Mouse (Mus musculus) hindbrain, embryonic 14.5 days (tissue): ENCODE measurements around the gene Rasd2. TPM values are rescaled to one million over a fixed set of nuclear protein-coding genes. Genes with fewer than 3 reads are reported as not detected.
A peak's percentile ranks its signal among the peaks of the same experiment; 100 is the strongest.

Experiments used
- ATAC-seq: fragments of 200-750 bp; cut with Nextera tagmentation; 2 replicates; pipeline ENCODE4 v1.8.0; 2017; ENCODE audit warnings: moderate number of reproducible peaks, mild to moderate bottlenecking, moderate TSS enrichment, moderate library complexity; ENCODE audit not compliant: low FRiP score
- DNase-seq: peaks from one replicate; pipeline ENCODE4 v3.0.0-alpha.2; 2015; ENCODE audit warnings: low spot score
- H3K27ac ChIP-seq: fragments of 300-500 bp; sonication (generic); 2 replicates; pipeline ENCODE4 v1.5.1; 2014; ENCODE audit warnings: mild to moderate bottlenecking, moderate library complexity
- H3K27me3 ChIP-seq: fragments of 300-500 bp; sonication (generic); 2 replicates; pipeline ENCODE4 v1.6.1; 2014; ENCODE audit warnings: mild to moderate bottlenecking, low read length, mixed read lengths; ENCODE audit not compliant: control insufficient read depth, insufficient read depth
- H3K36me3 ChIP-seq: fragments of 300-500 bp; sonication (generic); replicated peaks from 2 replicates; pipeline ENCODE4 v1.6.1; 2014; ENCODE audit not compliant: control insufficient read depth, insufficient read depth
- H3K4me1 ChIP-seq: fragments of 300-500 bp; sonication (generic); replicated peaks from 2 replicates; pipeline ENCODE4 v1.6.1; 2014; ENCODE audit warnings: antibody characterized with exemption, low read length, mixed read lengths; ENCODE audit not compliant: control insufficient read depth, insufficient read depth
- H3K4me2 ChIP-seq: fragments of 300-500 bp; sonication (generic); replicated peaks from 2 replicates; pipeline ENCODE4 v1.6.1; 2014; ENCODE audit warnings: mild to moderate bottlenecking, moderate library complexity
- H3K4me3 ChIP-seq: fragments of 300-500 bp; sonication (generic); replicated peaks from 2 replicates; pipeline ENCODE4 v1.5.1; 2014; ENCODE audit warnings: mild to moderate bottlenecking, low read length
- H3K9ac ChIP-seq: fragments of 300-500 bp; sonication (generic); 2 replicates; pipeline ENCODE4 v1.6.1; 2014
- H3K9me3 ChIP-seq: fragments of 300-500 bp; sonication (generic); 2 replicates; pipeline ENCODE4 v1.6.1; 2016; ENCODE audit warnings: low read length; ENCODE audit not compliant: control insufficient read depth
- WGBS: fragments of 180-500 bp; shearing (Covaris S2); extraction: QIAGEN DNeasy Blood & Tissue Kit; methylation state at CpG from one replicate; pipeline ENCODE4 v1.1.7; 2014; 5-methylcytosine and 5-hydroxymethylcytosine counted together
- polyA plus RNA-seq: library from polyadenylated mRNA; unstranded; fragments of >200 nt; fragmentation: Nextera tagmentation; extraction: Ambion mirVana; gene quantifications from 2 replicates; pipeline ENCODE4 v1.2.1, GENCODE M21; 2014

Rasd2 gene
- polyA plus RNA-seq, 1 experiment from 2014 or later, result 4.6 TPM

DNA sequence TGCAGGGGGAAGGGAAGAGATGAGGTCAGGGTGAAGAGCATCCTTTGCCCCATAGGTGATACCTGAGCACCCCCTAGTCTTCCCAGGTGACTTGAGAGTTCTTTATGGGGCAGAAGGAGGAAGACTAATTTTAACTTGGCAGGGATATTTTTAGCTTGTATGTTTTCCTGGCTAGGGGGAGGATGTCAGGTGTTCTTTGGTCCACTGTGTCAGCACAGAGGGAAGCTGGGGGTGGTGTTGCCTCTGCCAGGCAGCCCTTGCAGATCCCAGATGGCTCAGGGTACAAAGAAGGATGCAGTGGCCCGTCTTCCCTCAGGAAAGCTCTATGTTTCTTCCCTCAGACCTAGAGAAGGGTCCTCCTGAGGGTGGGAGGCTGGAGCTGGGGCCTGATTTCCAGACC is 13.8 kb upstream of the Rasd2 start:
- Histone ChIP-seq H3K27me3 (no peaks in the 10 kb centered on the region), H3K27ac (no peak overlapping the region), H3K4me3 (no peak overlapping the region), H3K9me3 (no peaks in the 10 kb centered on the region), H3K4me2 (no peak overlapping the region), H3K4me1 (no peaks in the 10 kb centered on the region), H3K9ac (no peak overlapping the region), H3K36me3 (no peaks in the 10 kb centered on the region)
- WGBS, result 33% methylated on average over 1 of the region's 1 CpGs
- no peak for DNase-seq
- no peak for ATAC-seq

GRCm38 (mm10) chr8:75202041-75202656 is 11.6 kb upstream of the Rasd2 start:
- DNase-seq (no peak), ATAC-seq (no peak)
- H3K9me3 ChIP-seq, result no peaks in the 10 kb centered on the region
- H3K27ac ChIP-seq, result no peak overlapping the region
- WGBS, result 82% methylated on average over 8 of the region's 8 CpGs
- H3K36me3 ChIP-seq, result no peaks in the 10 kb centered on the region
- H3K9ac ChIP-seq, result no peak overlapping the region
- no peaks in the 10 kb centered on the region for H3K27me3 ChIP-seq
- H3K4me2 ChIP-seq, result no peak overlapping the region
- H3K4me3 ChIP-seq, result no peak overlapping the region
- H3K4me1 ChIP-seq, result no peaks in the 10 kb centered on the region

- DNase-seq, result no peak
- Histone ChIP-seq H3K4me1 (no peaks in the 10 kb centered on the region), H3K9me3 (no peaks in the 10 kb centered on the region), H3K27ac (no peak overlapping the region), H3K4me2 (no peak overlapping the region), H3K9ac (no peak overlapping the region), H3K27me3 (no peaks in the 10 kb centered on the region), H3K4me3 (no peak overlapping the region), H3K36me3 (no peaks in the 10 kb centered on the region)
- no peak for ATAC-seq
- WGBS, result 78% methylated on average over 3 of the region's 3 CpGs
These were observed 10.8 kb upstream of the Rasd2 start for GRCm38 (mm10) chr8:75202913-75203312.

GRCm38 (mm10) chr8:75203420-75203819 is 10.3 kb upstream of the Rasd2 start:
- no peak for ATAC-seq

DNA sequence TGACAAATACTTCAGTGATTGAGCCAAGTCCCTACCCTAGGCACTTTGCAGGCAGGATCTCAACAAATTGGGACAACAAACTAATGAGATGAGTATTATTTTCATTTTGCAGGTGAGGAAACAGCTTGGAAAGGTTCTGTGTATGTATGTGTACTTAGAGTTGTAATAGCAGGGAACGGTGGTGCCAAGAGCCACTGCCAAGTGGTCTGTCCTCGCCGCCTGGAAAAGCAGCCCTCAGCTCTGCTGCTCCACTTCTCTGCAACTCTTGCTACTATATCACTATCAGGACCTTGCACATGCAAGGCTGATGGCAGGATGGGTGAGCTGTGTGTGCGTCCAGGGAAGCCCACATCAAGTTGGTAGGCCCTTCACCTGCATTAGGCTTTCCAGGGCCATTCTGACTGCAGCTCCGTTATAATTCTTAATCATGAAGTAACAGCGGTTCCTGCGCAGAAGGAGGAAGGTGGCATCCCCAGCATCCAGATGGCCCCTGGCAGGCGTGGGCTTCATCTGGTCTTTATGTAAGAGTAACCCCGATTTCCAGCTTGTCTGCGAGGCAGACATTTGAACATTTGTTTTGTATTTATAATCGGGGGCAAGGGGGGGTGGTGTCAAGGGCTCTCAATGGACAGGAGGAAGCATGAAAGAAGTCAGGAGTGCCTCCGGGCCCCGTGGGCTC is 9.4 kb upstream of the Rasd2 start:
- DNase-seq (no peak), ATAC-seq (no peak)
- no peaks in the 10 kb centered on the region for H3K27me3 ChIP-seq
- no peak overlapping the region for H3K4me3 ChIP-seq
- no peak overlapping the region for H3K27ac ChIP-seq
- no peaks in the 10 kb centered on the region for H3K4me1 ChIP-seq
- no peak overlapping the region for H3K9ac ChIP-seq
- 86% methylated on average over 13 of the region's 13 CpGs for WGBS
- H3K4me2 ChIP-seq, result no peak overlapping the region
- H3K9me3 ChIP-seq, result no peaks in the 10 kb centered on the region
- no peaks in the 10 kb centered on the region for H3K36me3 ChIP-seq

More at GRCm38 (mm10) chr8:75203420-75203819, 10.3 kb upstream of the Rasd2 start:
- H3K9ac ChIP-seq, result no peak overlapping the region
- no peak overlapping the region for H3K27ac ChIP-seq
- H3K4me2 ChIP-seq, result no peak overlapping the region
- H3K9me3 ChIP-seq, result no peaks in the 10 kb centered on the region
- H3K4me3 ChIP-seq, result no peak overlapping the region
- H3K27me3 ChIP-seq, result no peaks in the 10 kb centered on the region
- DNase-seq, result no peak
- 89% methylated on average over 2 of the region's 2 CpGs for WGBS
- no peaks in the 10 kb centered on the region for H3K36me3 ChIP-seq
- H3K4me1 ChIP-seq, result no peaks in the 10 kb centered on the region

- Histone ChIP-seq H3K27me3 (peaks cover 43% of the 10 kb centered on the region), H3K9ac (no peak overlapping the region)
These were observed 2.3 kb upstream of the Rasd2 start for GRCm38 (mm10) chr8:75211461-75211860.

GRCm38 (mm10) chr8:75212631-75213306 is 975 bp upstream of the Rasd2 start:
- H3K36me3 ChIP-seq, result no peaks in the 10 kb centered on the region
- H3K4me3 ChIP-seq, result peak overlapping the region; percentile 48
- H3K9ac ChIP-seq, result peak overlapping the region; percentile 55
- ATAC-seq, result peak; percentile 94
- H3K4me1 ChIP-seq, result peaks cover 7% of the 10 kb centered on the region
- H3K27ac ChIP-seq, result no peak overlapping the region
- DNase-seq, result peak; percentile 79
- WGBS, result under 1% methylated on average over 57 of the region's 63 CpGs
- H3K27me3 ChIP-seq, result peaks cover 43% of the 10 kb centered on the region
- no peaks in the 10 kb centered on the region for H3K9me3 ChIP-seq
- H3K4me2 ChIP-seq, result peak overlapping the region; percentile 94

More at GRCm38 (mm10) chr8:75211461-75211860, 2.3 kb upstream of the Rasd2 start:
- Histone ChIP-seq H3K9me3 (no peaks in the 10 kb centered on the region), H3K4me3 (no peak overlapping the region), H3K27ac (no peak overlapping the region), H3K36me3 (no peaks in the 10 kb centered on the region), H3K4me2 (no peak overlapping the region), H3K4me1 (peaks cover 7% of the 10 kb centered on the region)
- WGBS, result 56% methylated on average over 3 of the region's 3 CpGs
- DNase-seq (no peak), ATAC-seq (no peak)

DNA sequence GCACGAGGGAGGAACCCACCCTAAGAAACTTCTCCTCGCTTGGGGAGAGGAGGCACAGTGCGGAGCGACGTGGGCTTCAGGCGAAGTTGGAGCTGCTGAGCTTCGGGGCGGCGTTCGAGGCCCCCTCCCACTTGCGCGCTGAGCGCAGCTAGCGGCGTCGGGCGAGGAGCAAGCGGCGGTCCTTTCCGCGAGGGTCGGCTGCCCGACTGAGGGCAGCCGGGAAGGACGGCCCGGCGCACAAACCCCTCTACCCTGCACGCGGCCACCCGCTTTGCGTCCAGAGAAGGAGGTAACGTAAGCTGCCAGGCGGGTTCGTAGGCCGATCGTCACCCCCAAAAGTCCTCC is 465 bp upstream of the Rasd2 start:
- ATAC-seq (peak; percentile 64), DNase-seq (no peak)
- 1% methylated on average over 36 of the region's 36 CpGs for WGBS
- peaks cover 43% of the 10 kb centered on the region for H3K27me3 ChIP-seq
- peak overlapping the region; percentile 48 for H3K4me3 ChIP-seq
- no peaks in the 10 kb centered on the region for H3K9me3 ChIP-seq
- H3K4me2 ChIP-seq, result peak overlapping the region; percentile 94
- peaks cover 7% of the 10 kb centered on the region for H3K4me1 ChIP-seq
- no peaks in the 10 kb centered on the region for H3K36me3 ChIP-seq
- peak overlapping the region; percentile 55 for H3K9ac ChIP-seq
- no peak overlapping the region for H3K27ac ChIP-seq

DNA sequence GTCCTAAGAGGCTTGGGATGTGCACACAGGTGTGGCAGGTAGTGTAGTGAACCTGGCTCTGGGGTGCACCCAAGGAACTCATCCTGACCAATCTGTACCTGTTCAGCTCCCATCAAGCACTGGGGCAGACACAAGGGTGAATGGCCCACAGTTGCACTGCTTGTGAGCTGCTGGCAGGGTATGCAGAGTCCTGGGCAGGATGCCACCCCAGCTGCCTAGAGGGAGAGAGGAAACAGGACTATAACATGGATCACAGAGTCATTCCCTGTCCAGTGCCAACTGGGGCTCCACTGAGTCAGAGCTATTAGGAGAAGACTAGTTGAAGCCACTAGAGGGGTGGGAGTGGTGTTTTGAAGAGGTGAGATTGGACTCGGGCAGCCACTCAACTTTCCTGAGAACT is 1.3 kb downstream of the Rasd2 start:
- Histone ChIP-seq H3K4me3 (no peak overlapping the region), H3K4me1 (peaks cover 7% of the 10 kb centered on the region), H3K27ac (no peak overlapping the region), H3K27me3 (peaks cover 43% of the 10 kb centered on the region), H3K9ac (no peak overlapping the region), H3K4me2 (no peak overlapping the region), H3K36me3 (no peaks in the 10 kb centered on the region), H3K9me3 (no peaks in the 10 kb centered on the region)
- ATAC-seq, result no peak
- DNase-seq, result no peak
- 57% methylated on average over 1 of the region's 1 CpGs for WGBS
